Mouse (Mus musculus) hindbrain, embryonic 11.5 days (tissue): ENCODE measurements around the gene Nfe2l1. TPM values are rescaled to one million over a fixed set of nuclear protein-coding genes. Genes with fewer than 3 reads are reported as not detected.
A peak's percentile ranks its signal among the peaks of the same experiment; 100 is the strongest.

Source experiments
- ATAC-seq: fragments of 200-750 bp; cut with Nextera tagmentation; 2 replicates; pipeline ENCODE4 v1.8.0; 2017; ENCODE audit warnings: mild to moderate bottlenecking, moderate TSS enrichment, moderate library complexity; ENCODE audit not compliant: low FRiP score
- DNase-seq: peaks from one replicate; pipeline ENCODE4 v3.0.0-alpha.2; 2015; ENCODE audit warnings: low spot score
- H3K27ac ChIP-seq: fragments of 300-500 bp; sonication (generic); 2 replicates; pipeline ENCODE4 v1.5.1; 2014; ENCODE audit warnings: mild to moderate bottlenecking, low read depth, low read length
- H3K27me3 ChIP-seq: fragments of 300-500 bp; sonication (generic); 2 replicates; pipeline ENCODE4 v1.6.1; 2014; ENCODE audit warnings: mild to moderate bottlenecking, low read length, moderate library complexity, mixed read lengths; ENCODE audit not compliant: control insufficient read depth, insufficient read depth
- H3K36me3 ChIP-seq: fragments of 300-500 bp; sonication (generic); 2 replicates; pipeline ENCODE4 v1.6.1; 2014; ENCODE audit warnings: mild to moderate bottlenecking, low read length, moderate library complexity, mixed read lengths; ENCODE audit not compliant: control insufficient read depth, insufficient read depth
- H3K4me1 ChIP-seq: fragments of 300-500 bp; sonication (generic); replicated peaks from 2 replicates; pipeline ENCODE4 v1.6.1; 2014; ENCODE audit warnings: low read length, mixed read lengths; ENCODE audit not compliant: control insufficient read depth, insufficient read depth
- H3K4me2 ChIP-seq: fragments of 300-500 bp; sonication (generic); replicated peaks from 2 replicates; pipeline ENCODE4 v1.6.1; 2014; ENCODE audit warnings: mild to moderate bottlenecking, low read depth, low read length
- H3K4me3 ChIP-seq: fragments of 300-500 bp; sonication (generic); 2 replicates; pipeline ENCODE4 v1.5.1; 2014; ENCODE audit warnings: low read depth, low read length
- H3K9ac ChIP-seq: fragments of 300-500 bp; sonication (generic); 2 replicates; pipeline ENCODE4 v1.6.1; 2014; ENCODE audit warnings: low read depth, low read length
- H3K9me3 ChIP-seq: fragments of 300-500 bp; sonication (generic); 2 replicates; pipeline ENCODE4 v1.6.1; 2016; ENCODE audit warnings: low read length; ENCODE audit not compliant: control insufficient read depth
- WGBS: fragments of 180-500 bp; shearing (Covaris S2); extraction: QIAGEN DNeasy Blood & Tissue Kit; methylation state at CpG from one replicate; pipeline ENCODE4 v1.1.7; 2014; 5-methylcytosine and 5-hydroxymethylcytosine counted together
- polyA plus RNA-seq: library from polyadenylated mRNA; unstranded; fragments of >200 nt; fragmentation: Nextera tagmentation; extraction: Ambion mirVana; gene quantifications from 2 replicates; pipeline ENCODE4 v1.2.1, GENCODE M21; 2014

The Nfe2l1 gene
- polyA plus RNA-seq, 1 experiment from 2014 or later = 27.9 TPM

- peak overlapping the region; percentile 76 for H3K9ac ChIP-seq
- peak overlapping the region; percentile 100 for H3K27ac ChIP-seq
- peak overlapping the region; percentile 34 for H3K4me2 ChIP-seq
- 2% methylated on average over 24 of the region's 24 CpGs for WGBS
- DNase-seq (peak; percentile 74), ATAC-seq (peak; percentile 12; the same call in 1 of the 2 replicates)
- no peaks in the 10 kb centered on the region for H3K9me3 ChIP-seq
- H3K36me3 ChIP-seq = no peaks in the 10 kb centered on the region
- peaks cover 31% of the 10 kb centered on the region for H3K4me1 ChIP-seq
- peak overlapping the region; percentile 15; the same call in 1 of the 2 replicates for H3K4me3 ChIP-seq
- H3K27me3 ChIP-seq = no peaks in the 10 kb centered on the region
These were observed 42.9 kb upstream of the Nfe2l1 start for GRCm38 (mm10) chr11:96872441-96873379.

DNA sequence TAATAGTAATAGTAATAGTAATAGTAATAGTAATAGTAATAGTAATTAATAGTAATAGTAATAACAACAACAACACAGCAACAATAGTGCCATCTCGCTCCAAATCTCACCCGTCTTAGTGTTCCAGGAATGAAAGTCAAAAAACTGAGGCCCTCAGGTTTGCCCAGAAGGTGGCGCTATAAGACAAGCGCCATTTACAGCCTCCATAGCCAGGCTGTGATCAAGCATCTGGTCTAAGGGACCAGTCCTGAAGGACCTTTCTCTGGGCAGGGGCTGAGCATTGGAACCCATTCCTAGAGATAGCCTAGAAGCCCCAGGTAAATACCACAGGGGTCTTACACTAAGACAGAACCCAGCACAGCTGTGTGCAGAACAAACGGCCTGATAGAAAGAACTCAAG is 37.4 kb upstream of the Nfe2l1 start:
- H3K4me1 ChIP-seq = peaks cover 19% of the 10 kb centered on the region
- H3K36me3 ChIP-seq = no peaks in the 10 kb centered on the region
- peak; percentile 91 for DNase-seq
- no peak overlapping the region for H3K4me2 ChIP-seq
- no peak overlapping the region for H3K4me3 ChIP-seq
- peak overlapping the region; percentile 63; the same call in 1 of the 2 replicates for H3K27ac ChIP-seq
- H3K9me3 ChIP-seq = no peaks in the 10 kb centered on the region
- WGBS = 14% methylated on average over 5 of the region's 5 CpGs
- 0 out of 2 replicates have a peak overlapping the region, but pooled peaks have one; percentile 3 for H3K9ac ChIP-seq
- H3K27me3 ChIP-seq = no peaks in the 10 kb centered on the region
- 0 out of 2 replicates have a peak, but pooled peaks have one; percentile 39 for ATAC-seq

DNA sequence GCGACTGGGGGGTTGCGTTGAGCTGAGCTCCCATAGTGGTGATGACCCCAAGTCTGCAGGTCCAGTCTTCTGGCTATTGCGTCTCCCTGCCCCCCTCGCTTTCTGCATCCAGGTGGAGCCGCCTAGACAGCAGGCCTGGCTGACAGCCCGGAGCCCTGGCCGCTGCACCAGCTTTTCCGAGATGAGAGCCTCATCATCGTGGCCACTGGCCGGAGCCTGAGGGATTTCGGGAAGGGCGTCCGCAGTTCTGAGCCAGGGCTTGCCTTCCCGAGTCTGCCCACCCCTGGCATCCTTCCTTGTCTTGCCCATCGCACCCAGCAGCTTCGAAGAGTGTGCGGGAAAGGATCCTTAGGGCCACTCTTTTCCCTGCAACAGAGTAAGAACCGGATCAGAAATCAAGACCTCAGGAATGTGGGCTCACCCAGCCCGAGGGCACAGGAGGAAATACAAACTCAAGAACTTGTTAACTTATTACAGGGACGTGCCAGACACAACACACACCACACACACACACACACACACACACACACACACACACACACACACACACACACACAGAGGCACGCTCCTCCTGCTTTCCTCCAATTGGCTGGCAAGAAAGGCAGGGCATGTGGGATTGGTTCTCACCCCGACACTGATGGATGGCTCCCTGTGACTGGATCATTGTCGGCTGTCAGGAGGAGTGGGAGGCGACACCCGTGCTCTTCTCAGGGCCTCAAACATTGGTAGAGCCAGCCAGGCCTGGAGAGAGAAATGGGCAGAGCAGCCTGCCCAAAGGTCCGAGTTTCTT is 33.6 kb upstream of the Nfe2l1 start:
- Histone ChIP-seq H3K36me3 (no peaks in the 10 kb centered on the region), H3K27ac (peak overlapping the region; percentile 67), H3K9ac (peak overlapping the region; percentile 34; the same call in 1 of the 2 replicates), H3K4me1 (peaks cover 19% of the 10 kb centered on the region), H3K9me3 (no peaks in the 10 kb centered on the region), H3K27me3 (no peaks in the 10 kb centered on the region), H3K4me2 (peak overlapping the region; percentile 46), H3K4me3 (0 out of 2 replicates have a peak overlapping the region, but pooled peaks have one; percentile 1)
- WGBS = 21% methylated on average over 26 of the region's 26 CpGs
- peak; percentile 80 for DNase-seq
- ATAC-seq = peak; percentile 72

- Histone ChIP-seq H3K9me3 (no peaks in the 10 kb centered on the region), H3K27me3 (no peaks in the 10 kb centered on the region), H3K36me3 (no peaks in the 10 kb centered on the region), H3K27ac (peak overlapping the region; percentile 67), H3K4me1 (peaks cover 18% of the 10 kb centered on the region), H3K9ac (no peak overlapping the region), H3K4me2 (peak overlapping the region; percentile 58; the same call in 1 of the 2 replicates), H3K4me3 (0 out of 2 replicates have a peak overlapping the region, but pooled peaks have one; percentile 5)
- DNase-seq = no peak
- no peak for ATAC-seq
- 63% methylated on average over 12 of the region's 12 CpGs for WGBS
These were observed 32.8 kb upstream of the Nfe2l1 start for GRCm38 (mm10) chr11:96862534-96862933.

GRCm38 (mm10) chr11:96861878-96862289 is 32.1 kb upstream of the Nfe2l1 start:
- Histone ChIP-seq H3K9ac (peak overlapping the region; percentile 40; the same call in 1 of the 2 replicates), H3K9me3 (no peaks in the 10 kb centered on the region), H3K27ac (no peak overlapping the region), H3K4me1 (peaks cover 15% of the 10 kb centered on the region), H3K27me3 (no peaks in the 10 kb centered on the region), H3K36me3 (no peaks in the 10 kb centered on the region), H3K4me3 (peak overlapping the region; percentile 36), H3K4me2 (peak overlapping the region; percentile 58)
- peak; percentile 84 for ATAC-seq
- peak; percentile 99 for DNase-seq
- WGBS = under 1% methylated on average over 31 of the region's 31 CpGs

DNA sequence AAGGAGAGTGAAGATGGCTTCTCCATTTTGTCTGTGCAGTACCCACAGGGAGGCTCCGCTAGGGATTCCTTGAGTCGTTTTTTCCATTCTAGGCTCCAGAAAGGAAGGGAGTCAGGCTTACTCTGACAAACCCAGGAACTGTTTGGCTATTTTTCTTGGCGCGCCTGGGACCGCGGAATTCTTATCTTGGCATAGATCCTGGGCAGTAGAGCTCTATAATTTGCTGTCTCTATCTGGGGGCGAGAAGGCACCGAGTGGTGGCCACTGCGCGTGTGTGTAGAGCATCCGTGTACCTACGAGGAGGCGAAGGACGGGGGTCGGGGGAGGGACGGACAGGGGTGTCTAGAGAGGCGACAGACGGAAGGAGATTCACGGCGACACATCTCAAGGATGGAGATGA is 31.7 kb upstream of the Nfe2l1 start:
- no peaks in the 10 kb centered on the region for H3K9me3 ChIP-seq
- DNase-seq (no peak), ATAC-seq (peak; percentile 21; the same call in 1 of the 2 replicates)
- H3K36me3 ChIP-seq = no peaks in the 10 kb centered on the region
- H3K4me3 ChIP-seq = peak overlapping the region; percentile 36
- peak overlapping the region; percentile 58 for H3K4me2 ChIP-seq
- WGBS = under 1% methylated on average over 20 of the region's 20 CpGs
- no peaks in the 10 kb centered on the region for H3K27me3 ChIP-seq
- peak overlapping the region; percentile 40; the same call in 1 of the 2 replicates for H3K9ac ChIP-seq
- peaks cover 15% of the 10 kb centered on the region for H3K4me1 ChIP-seq
- no peak overlapping the region for H3K27ac ChIP-seq

- Histone ChIP-seq H3K4me3 (no peak overlapping the region), H3K27me3 (no peaks in the 10 kb centered on the region), H3K4me1 (peaks cover 15% of the 10 kb centered on the region), H3K36me3 (no peaks in the 10 kb centered on the region), H3K9me3 (no peaks in the 10 kb centered on the region), H3K27ac (no peak overlapping the region), H3K9ac (no peak overlapping the region), H3K4me2 (no peak overlapping the region)
- ATAC-seq (peak; percentile 43), DNase-seq (peak; percentile 90)
- WGBS = 12% methylated on average over 8 of the region's 8 CpGs
These were observed 30.8 kb upstream of the Nfe2l1 start for GRCm38 (mm10) chr11:96860564-96860963.

- H3K4me3 ChIP-seq = no peak overlapping the region
- no peaks in the 10 kb centered on the region for H3K36me3 ChIP-seq
- DNase-seq (no peak), ATAC-seq (no peak)
- H3K27ac ChIP-seq = no peak overlapping the region
- H3K27me3 ChIP-seq = no peaks in the 10 kb centered on the region
- H3K9ac ChIP-seq = no peak overlapping the region
- WGBS = 82% methylated on average over 4 of the region's 4 CpGs
- no peaks in the 10 kb centered on the region for H3K9me3 ChIP-seq
- peaks cover 15% of the 10 kb centered on the region for H3K4me1 ChIP-seq
- no peak overlapping the region for H3K4me2 ChIP-seq
These were observed 29.9 kb upstream of the Nfe2l1 start for GRCm38 (mm10) chr11:96859635-96860034.
